In genomic region chr7:45593118-45593815, GRCm38 (mm10) we compare ENCODE assay signal across 9 mouse cellular contexts. TPM values are rescaled to one million over a fixed set of nuclear protein-coding genes. Genes with fewer than 3 reads are reported as not detected.
DNase-seq lines count a peak whose midpoint lies in the region; ATAC-seq and TF ChIP-seq lines count a peak whose summit lies in the region.
"Had no signal": no experiment of that assay in that cellular context is flagged by ENCODE, and none has a peak within 500 bp of the region (broad histone marks: within the 10 kb centered on the region; RNA-seq: fewer than 3 reads in every experiment).

No protein-coding gene starts in this region.

- 28% methylated on average over 10 of the region's 10 CpGs for WGBS in forebrain, embryonic 14.5 days
- WGBS in forebrain, embryonic 16.5 days, result 26% methylated on average over 10 of the region's 10 CpGs

- no peaks in the 10 kb centered on the region for H3K27me3 ChIP-seq in forebrain, embryonic 14.5 days (replicated peaks; ENCODE audit: control insufficient read depth, insufficient read depth, low read length)
- H3K27me3 ChIP-seq in forebrain, embryonic 16.5 days (replicated peaks; ENCODE audit: control insufficient read depth, insufficient read depth, low read length), result no peaks in the 10 kb centered on the region
- H3K27me3 ChIP-seq in C2C12 (ENCODE audit: control insufficient read depth, insufficient read depth, insufficient read length), result no peaks in the 10 kb centered on the region
- H3K27me3 ChIP-seq: lung, embryonic 15.5 days had no signal

- no peak overlapping the region for H3K27ac ChIP-seq in forebrain, embryonic 14.5 days (ENCODE audit: low read depth, low read length)
- no peak overlapping the region for H3K27ac ChIP-seq in forebrain, embryonic 16.5 days (ENCODE audit: low read length)
- H3K27ac ChIP-seq in embryonic fibroblast, embryonic 13.5 days (ENCODE audit: insufficient read depth, low read length), result no peak overlapping the region
- H3K27ac ChIP-seq: lung, embryonic 15.5 days had no signal

- H3K9me3 ChIP-seq in forebrain, embryonic 14.5 days (replicated peaks; ENCODE audit: control insufficient read depth, low read length), result no peaks in the 10 kb centered on the region
- no peaks in the 10 kb centered on the region for H3K9me3 ChIP-seq in forebrain, embryonic 16.5 days (ENCODE audit: control insufficient read depth, low read length)
- H3K9me3 ChIP-seq: lung, embryonic 15.5 days had no signal

- no peaks in the 10 kb centered on the region for H3K36me3 ChIP-seq in forebrain, embryonic 14.5 days (ENCODE audit: control insufficient read depth, insufficient read depth, low read length)
- no peaks in the 10 kb centered on the region for H3K36me3 ChIP-seq in forebrain, embryonic 16.5 days (ENCODE audit: control insufficient read depth, insufficient read depth)
- H3K36me3 ChIP-seq in C2C12 (ENCODE audit: control insufficient read depth, insufficient read depth), result no peaks in the 10 kb centered on the region
- H3K36me3 ChIP-seq: lung, embryonic 15.5 days had no signal

- peak; percentile 70 for TF ChIP-seq CTCF in C2C12 (IDR thresholded peaks at IDR 0.05; ENCODE audit: control insufficient read depth, insufficient read depth, insufficient read length)
- TF ChIP-seq CTCF in embryonic fibroblast, embryonic 13.5 days (IDR thresholded peaks at IDR 0.05; ENCODE audit: borderline replicate concordance, insufficient read depth, low read length), result peak; percentile 71

- H3K9ac ChIP-seq in forebrain, embryonic 14.5 days (ENCODE audit: low read length), result no peak overlapping the region
- no peak overlapping the region for H3K9ac ChIP-seq in forebrain, embryonic 16.5 days (replicated peaks; ENCODE audit: low read depth, low read length)
- H3K9ac ChIP-seq: lung, embryonic 15.5 days had no signal

- no peak overlapping the region for H3K4me2 ChIP-seq in forebrain, embryonic 14.5 days (ENCODE audit: low read length)
- H3K4me2 ChIP-seq in forebrain, embryonic 16.5 days (ENCODE audit: low read length), result no peak overlapping the region
- H3K4me2 ChIP-seq: lung, embryonic 15.5 days had no signal

- no peaks in the 10 kb centered on the region for H3K79me3 ChIP-seq in C2C12 (ENCODE audit: low read depth)

- no peak overlapping the region for H3ac ChIP-seq in C2C12 (ENCODE audit: control insufficient read depth, insufficient read length, low read depth)

- peak; percentile 76 for DNase-seq in forebrain, embryonic 14.5 days (ENCODE audit: low spot score)
- DNase-seq in adrenal gland, postnatal 36 days, result peak; percentile 80 to 85
- peak; percentile 73 to 77 for DNase-seq in kidney, postnatal 25 days
- DNase-seq in lung, postnatal 25 days (ENCODE audit: low spot score), result peak; percentile 76
- peak; percentile 67 to 84 for DNase-seq in spleen, postnatal 10 days (ENCODE audit: low spot score in 2 of 2)

- ATAC-seq in forebrain, embryonic 14.5 days, result no peak
- ATAC-seq in forebrain, embryonic 16.5 days, result no peak

- no peaks in the 10 kb centered on the region for H3K79me2 ChIP-seq in C2C12 (ENCODE audit: control insufficient read depth, insufficient read depth)

- TF ChIP-seq POLR2A in embryonic fibroblast, embryonic 13.5 days (IDR thresholded peaks at IDR 0.05; ENCODE audit: low read depth, low read length), result no peak

- no peaks in the 10 kb centered on the region for H3K4me1 ChIP-seq in forebrain, embryonic 14.5 days (ENCODE audit: control insufficient read depth, insufficient read depth, low read length)
- peaks cover 9% of the 10 kb centered on the region for H3K4me1 ChIP-seq in forebrain, embryonic 16.5 days (replicated peaks; ENCODE audit: control insufficient read depth, insufficient read depth, low read length)
- H3K4me1 ChIP-seq in embryonic fibroblast, embryonic 13.5 days (ENCODE audit: control insufficient read depth, insufficient read depth, low read length), result no peaks in the 10 kb centered on the region

- H3K4me3 ChIP-seq in forebrain, embryonic 14.5 days (ENCODE audit: low read depth, low read length), result no peak overlapping the region
- H3K4me3 ChIP-seq in forebrain, embryonic 16.5 days (replicated peaks; ENCODE audit: low read length), result no peak overlapping the region
- no peak overlapping the region for H3K4me3 ChIP-seq in C2C12 (ENCODE audit: insufficient read depth, poor library complexity, severe bottlenecking)
- no peak overlapping the region for H3K4me3 ChIP-seq in embryonic fibroblast, embryonic 13.5 days (ENCODE audit: insufficient read depth, low read length)
- H3K4me3 ChIP-seq: lung, embryonic 15.5 days had no signal

TF ChIP-seq in C2C12, 6 proteins besides CTCF, POLR2A, EP300 and RAD21:
- TF ChIP-seq USF1 (IDR thresholded peaks at IDR 0.05; ENCODE audit: low read depth), result no peak
- no peak for TF ChIP-seq CEBPB (IDR thresholded peaks at IDR 0.05; ENCODE audit: low read depth)
- TF ChIP-seq MAX (IDR thresholded peaks at IDR 0.05), result no peak
- TF ChIP-seq MYOG (IDR thresholded peaks at IDR 0.05; ENCODE audit: control insufficient read depth, extremely low read depth, insufficient read length), result no peak
- no peak for TF ChIP-seq MYOD1 (IDR thresholded peaks at IDR 0.05; ENCODE audit: control insufficient read depth, insufficient read length, low read depth)
- TF ChIP-seq FOSL1 (IDR thresholded peaks at IDR 0.05; ENCODE audit: insufficient read depth, low read length, poor library complexity, severe bottlenecking), result no peak

RNA-seq across cellular contexts. Expression of gene Fgf21, which starts 22.0 kb away (rescaled TPM):
- polyA plus RNA-seq in forebrain, embryonic 14.5 days (2014; fragmentation: Nextera tagmentation; extraction: Ambion mirVana), result not detected in 2 replicates
- not detected in 2 replicates for polyA plus RNA-seq in forebrain, embryonic 16.5 days (2015; fragmentation: Nextera tagmentation; extraction: Ambion mirVana)
- 0.97 TPM for polyA plus RNA-seq in C2C12 (2012; fragmentation: generic; extraction: Trizol)
- total RNA-seq in adrenal gland, postnatal 36 days (2021), result under 1 TPM in 1 of 2 experiments, not detected in 1; 0.33 TPM
- 1.4 and 5.2 TPM in 2 replicates for polyA plus RNA-seq in embryonic fibroblast, embryonic 13.5 days (2011; ENCODE audit: insufficient read length, low read depth, missing spikeins)

RNA-seq across cellular contexts. Expression of gene Bcat2, which starts 23.3 kb away (rescaled TPM):
- 19.6 and 20.1 TPM in 2 replicates for polyA plus RNA-seq in forebrain, embryonic 14.5 days (2014; fragmentation: Nextera tagmentation; extraction: Ambion mirVana)
- 24.2 and 24.5 TPM in 2 replicates for polyA plus RNA-seq in forebrain, embryonic 16.5 days (2015; fragmentation: Nextera tagmentation; extraction: Ambion mirVana)
- 26.5 TPM for polyA plus RNA-seq in C2C12 (2012; fragmentation: generic; extraction: Trizol)
- 100 to 1,000 TPM; 165 to 289 TPM for total RNA-seq in adrenal gland, postnatal 36 days (2021)
- polyA plus RNA-seq in embryonic fibroblast, embryonic 13.5 days (2011; ENCODE audit: insufficient read length, low read depth, missing spikeins), result 25.7 and 30.6 TPM in 2 replicates

RNA-seq across cellular contexts. Expression of gene Fut1, which starts 23.8 kb away (rescaled TPM):
- polyA plus RNA-seq in forebrain, embryonic 14.5 days (2014; fragmentation: Nextera tagmentation; extraction: Ambion mirVana), result not detected in 2 replicates
- polyA plus RNA-seq in forebrain, embryonic 16.5 days (2015; fragmentation: Nextera tagmentation; extraction: Ambion mirVana), result not detected in 2 replicates
- 0.04 TPM for polyA plus RNA-seq in C2C12 (2012; fragmentation: generic; extraction: Trizol)
- not detected for total RNA-seq in adrenal gland, postnatal 36 days (2021)
- not detected in 2 replicates for polyA plus RNA-seq in embryonic fibroblast, embryonic 13.5 days (2011; ENCODE audit: insufficient read length, low read depth, missing spikeins)

RNA-seq across cellular contexts. Expression of gene Izumo1, which starts 28.3 kb away (rescaled TPM):
- polyA plus RNA-seq in forebrain, embryonic 14.5 days (2014; fragmentation: Nextera tagmentation; extraction: Ambion mirVana), result not detected in 2 replicates
- not detected in 2 replicates for polyA plus RNA-seq in forebrain, embryonic 16.5 days (2015; fragmentation: Nextera tagmentation; extraction: Ambion mirVana)
- polyA plus RNA-seq in C2C12 (2012; fragmentation: generic; extraction: Trizol), result not detected
- total RNA-seq in adrenal gland, postnatal 36 days (2021), result under 1 TPM; 0.16 to 0.20 TPM
- polyA plus RNA-seq in embryonic fibroblast, embryonic 13.5 days (2011; ENCODE audit: insufficient read length, low read depth, missing spikeins), result not detected in 2 replicates

RNA-seq across cellular contexts. Expression of gene Rasip1, which starts 34.0 kb away (rescaled TPM):
- 7.3 and 9.7 TPM in 2 replicates for polyA plus RNA-seq in forebrain, embryonic 14.5 days (2014; fragmentation: Nextera tagmentation; extraction: Ambion mirVana)
- polyA plus RNA-seq in forebrain, embryonic 16.5 days (2015; fragmentation: Nextera tagmentation; extraction: Ambion mirVana), result 13.5 and 15.1 TPM in 2 replicates
- polyA plus RNA-seq in C2C12 (2012; fragmentation: generic; extraction: Trizol), result not detected
- total RNA-seq in adrenal gland, postnatal 36 days (2021), result 10 to 100 TPM; 18.7 to 26.0 TPM
- polyA plus RNA-seq in embryonic fibroblast, embryonic 13.5 days (2011; ENCODE audit: insufficient read length, low read depth, missing spikeins), result 0.15 and 0.37 TPM in 2 replicates
